Mouse (Mus musculus) heart, embryonic 14.5 days (tissue): ENCODE results near the gene Cbx6. TPM values are rescaled to one million over a fixed set of nuclear protein-coding genes. Genes with fewer than 3 reads are reported as not detected.
"Not testable (repeated sequence)": the region's sequence is repeated elsewhere in the genome, so short reads cannot be mapped to it uniquely, and the experiment has no call there.

ENCODE experiments used
- ATAC-seq: fragments of 200-750 bp; cut with Nextera tagmentation; 2 replicates; pipeline ENCODE4 v1.8.0; 2017; ENCODE audit warnings: low read depth, moderate TSS enrichment; ENCODE audit not compliant: insufficient number of reproducible peaks, insufficient read depth, low FRiP score
- H3K27ac ChIP-seq, 2 experiments: fragments of 200-500 bp in 1 of 2; fragments of 300-500 bp in 1 of 2; sonication (generic) in 1 of 2; replicated peaks in 1 of 2; 2 replicates each; pipeline ENCODE4 v1.5.1; 2012 to 2014; ENCODE audit warnings: low read depth in 2 of 2, low read length in 2 of 2, control low read depth in 1 of 2, mild to moderate bottlenecking in 1 of 2, mixed read lengths in 1 of 2; ENCODE audit not compliant: control insufficient read depth in 1 of 2, insufficient read depth in 1 of 2
- H3K27me3 ChIP-seq: fragments of 300-500 bp; sonication (generic); 2 replicates; pipeline ENCODE4 v1.6.1; 2014; ENCODE audit warnings: mild to moderate bottlenecking, low read length, control low read depth; ENCODE audit not compliant: control insufficient read depth, insufficient read depth
- H3K36me3 ChIP-seq: fragments of 300-500 bp; sonication (generic); 2 replicates; pipeline ENCODE4 v1.6.1; 2014; ENCODE audit warnings: mild to moderate bottlenecking, control low read depth, low read length, mixed read lengths; ENCODE audit not compliant: control insufficient read depth, insufficient read depth
- H3K4me1 ChIP-seq, 2 experiments: fragments of 200-500 bp in 1 of 2; fragments of 300-500 bp in 1 of 2; sonication (generic) in 1 of 2; 2 replicates each; pipeline ENCODE4 v1.6.1; 2012 to 2014; ENCODE audit warnings: low read length in 2 of 2, control low read depth in 1 of 2, mixed read lengths in 1 of 2; ENCODE audit not compliant: control insufficient read depth in 2 of 2, insufficient read depth in 2 of 2
- H3K4me2 ChIP-seq: fragments of 300-500 bp; sonication (generic); 2 replicates; pipeline ENCODE4 v1.6.1; 2014; ENCODE audit warnings: mild to moderate bottlenecking, low read length
- H3K4me3 ChIP-seq, 2 experiments: fragments of 200-500 bp in 1 of 2; fragments of 300-500 bp in 1 of 2; sonication (generic) in 1 of 2; 2 replicates each; pipeline ENCODE4 v1.5.1; 2012 to 2014; ENCODE audit warnings: low read length in 2 of 2, mild to moderate bottlenecking in 2 of 2, control low read depth in 1 of 2, low read depth in 1 of 2, moderate library complexity in 1 of 2; ENCODE audit not compliant: control insufficient read depth in 1 of 2, insufficient read depth in 1 of 2
- H3K9ac ChIP-seq: fragments of 300-500 bp; sonication (generic); 2 replicates; pipeline ENCODE4 v1.6.1; 2014; ENCODE audit warnings: mild to moderate bottlenecking, low read length
- H3K9me3 ChIP-seq: fragments of 300-500 bp; sonication (generic); 2 replicates; pipeline ENCODE4 v1.6.1; 2016; ENCODE audit warnings: low read length, control low read depth; ENCODE audit not compliant: control insufficient read depth
- WGBS: fragments of 180-500 bp; shearing (Covaris S2); extraction: QIAGEN DNeasy Blood & Tissue Kit; methylation state at CpG from one replicate; pipeline ENCODE4 v1.1.7; 2014; 5-methylcytosine and 5-hydroxymethylcytosine counted together
- polyA plus RNA-seq: library from polyadenylated mRNA; unstranded; fragments of >200 nt; fragmentation: Nextera tagmentation; extraction: Ambion mirVana; gene quantifications from 2 replicates; pipeline ENCODE4 v1.2.1, GENCODE M21; 2014

Cbx6 gene
- polyA plus RNA-seq, 1 experiment from 2014 or later = 33.0 TPM

GRCm38 (mm10) chr15:79822265-79823199, 12.0 kb downstream of the Cbx6 start:
- WGBS = 46% methylated on average over 13 of the region's 13 CpGs
- peak overlapping the region; percentile 25; the same call in 1 of the 2 replicates for H3K9ac ChIP-seq

GRCm38 (mm10) chr15:79818325-79818724, 16.2 kb downstream of the Cbx6 start:
- no peak overlapping the region for H3K4me2 ChIP-seq
- WGBS = 72% methylated on average over 4 of the region's 4 CpGs
- peaks cover 5% of the 10 kb centered on the region; the same call in 1 of the 2 replicates for H3K9me3 ChIP-seq

More at GRCm38 (mm10) chr15:79822265-79823199, 12.0 kb downstream of the Cbx6 start:
- peaks cover 5% of the 10 kb centered on the region; the same call in 1 of the 2 replicates for H3K9me3 ChIP-seq
- no peak; the same call in 1 of the 2 replicates for ATAC-seq
- no peaks in the 10 kb centered on the region for H3K27me3 ChIP-seq
- no peak overlapping the region for H3K4me2 ChIP-seq
- peaks cover 4 to 18% of the 10 kb centered on the region in 2 experiments for H3K4me1 ChIP-seq
- no peak overlapping the region for H3K27ac ChIP-seq
- H3K36me3 ChIP-seq = peaks cover 30% of the 10 kb centered on the region
- no peak overlapping the region for H3K4me3 ChIP-seq

GRCm38 (mm10) chr15:79813666-79814258, 20.7 kb downstream of the Cbx6 start:
- Histone ChIP-seq H3K4me2 (no peak overlapping the region), H3K27me3 (peaks cover 6% of the 10 kb centered on the region; the same call in 1 of the 2 replicates), H3K4me1 (no peaks in the 10 kb centered on the region), H3K36me3 (no peaks in the 10 kb centered on the region), H3K9ac (no peak overlapping the region), H3K4me3 (no peak overlapping the region), H3K27ac (no peak overlapping the region), H3K9me3 (peaks cover 5% of the 10 kb centered on the region; the same call in 1 of the 2 replicates)
- WGBS = 46% methylated on average over 8 of the region's 8 CpGs
- ATAC-seq = no peak

More at GRCm38 (mm10) chr15:79818325-79818724, 16.2 kb downstream of the Cbx6 start:
- Histone ChIP-seq H3K36me3 (peaks cover 6% of the 10 kb centered on the region), H3K27ac (no peak overlapping the region), H3K27me3 (0 out of 2 replicates have a peak, but pooled peaks cover 3% of the 10 kb centered on the region), H3K4me1 (peaks cover 2 to 13% of the 10 kb centered on the region in 2 experiments), H3K4me3 (no peak overlapping the region), H3K9ac (no peak overlapping the region)
- no peak for ATAC-seq

- peaks cover 12% of the 10 kb centered on the region for H3K27me3 ChIP-seq
- WGBS = 68% methylated on average over 2 of the region's 2 CpGs
- H3K9ac ChIP-seq, H3K9me3 ChIP-seq, H3K27ac ChIP-seq, H3K4me2 ChIP-seq, ATAC-seq, H3K4me3 ChIP-seq, H3K36me3 ChIP-seq, H3K4me1 ChIP-seq: not testable (repeated sequence)
Measured at GRCm38 (mm10) chr15:79812840-79813239, 21.6 kb downstream of the Cbx6 start.

- Histone ChIP-seq H3K36me3 (no peaks in the 10 kb centered on the region), H3K4me3 (no peak overlapping the region), H3K4me1 (no peaks in the 10 kb centered on the region), H3K4me2 (no peak overlapping the region), H3K27ac (no peak overlapping the region), H3K9ac (no peak overlapping the region), H3K27me3 (peaks cover 30% of the 10 kb centered on the region), H3K9me3 (no peaks in the 10 kb centered on the region)
- no peak for ATAC-seq
- 65% methylated on average over 4 of the region's 4 CpGs for WGBS
Measured at GRCm38 (mm10) chr15:79810997-79811396, 23.5 kb downstream of the Cbx6 start.

GRCm38 (mm10) chr15:79810061-79810460, 24.4 kb downstream of the Cbx6 start:
- Histone ChIP-seq H3K27me3 (peaks cover 40% of the 10 kb centered on the region), H3K4me3 (no peak overlapping the region), H3K4me2 (no peak overlapping the region), H3K4me1 (no peaks in the 10 kb centered on the region), H3K36me3 (no peaks in the 10 kb centered on the region), H3K9me3 (no peaks in the 10 kb centered on the region), H3K9ac (no peak overlapping the region), H3K27ac (no peak overlapping the region)
- no peak for ATAC-seq
- WGBS = 45% methylated on average over 3 of the region's 3 CpGs

GRCm38 (mm10) chr15:79808658-79809057, 25.8 kb downstream of the Cbx6 start:
- ATAC-seq = no peak
- Histone ChIP-seq H3K27ac (no peak overlapping the region), H3K4me2 (no peak overlapping the region), H3K4me3 (no peak overlapping the region), H3K9ac (no peak overlapping the region), H3K4me1 (peaks cover 0 to 5% of the 10 kb centered on the region in 2 experiments; a peak in 1 of 4 replicates), H3K9me3 (no peaks in the 10 kb centered on the region), H3K36me3 (no peaks in the 10 kb centered on the region), H3K27me3 (peaks cover 50% of the 10 kb centered on the region)
- WGBS = 57% methylated on average over 5 of the region's 5 CpGs
